ENCODE assay signal across 22 mouse cellular contexts in genomic region chr2:119864484-119864883, GRCm38 (mm10). TPM values are rescaled to one million over a fixed set of nuclear protein-coding genes. Genes with fewer than 3 reads are reported as not detected.
DNase-seq lines count a peak whose midpoint lies in the region; ATAC-seq and TF ChIP-seq lines count a peak whose summit lies in the region.
"Had no signal": no experiment of that assay in that cellular context is flagged by ENCODE, and none has a peak within 500 bp of the region (broad histone marks: within the 10 kb centered on the region; RNA-seq: fewer than 3 reads in every experiment).

No protein-coding gene starts in this region.

- no peak for DNase-seq in frontal cortex, postnatal 10 days (ENCODE audit: low spot score in 2 of 2)
- DNase-seq in layer of hippocampus, adult 2 months (ENCODE audit: low spot score in 2 of 2): peak in 1 of 2 experiments; percentile 51
- no peak for DNase-seq in layer of hippocampus, adult 9-10 months (ENCODE audit: low spot score)
- peak; percentile 12 to 68 for DNase-seq in left cerebral cortex, postnatal 25 days (ENCODE audit: low spot score in 2 of 2)
- DNase-seq in left cerebral cortex, postnatal 4 days: no peak
- peak; percentile 61 for DNase-seq in telencephalon, adult 2 months (ENCODE audit: low read depth, low spot score)
- DNase-seq: adrenal gland, adult 8-10 months; adrenal gland, postnatal 36 days; B cell, adult 2 months; cerebellum, adult 11-12 months; cerebellum, adult 9-10 months; cerebellum, postnatal 25 days; gastrocnemius, postnatal 36 days; heart, adult 11 months; heart, postnatal 10 days; heart, postnatal 4 days had no signal

- TF ChIP-seq CTCF in layer of hippocampus, adult 2 months (conservative IDR thresholded peaks at IDR 0.05): no peak

- H3K27ac ChIP-seq in layer of hippocampus, adult 2 months: peak overlapping the region; percentile 48; the same call in 1 of the 2 replicates
- H3K27ac ChIP-seq: embryonic facial prominence, embryonic 12.5 days; forebrain, embryonic 15.5 days; heart, embryonic 10.5 days; hindbrain, embryonic 12.5 days had no signal

- ATAC-seq in frontal cortex, adult (ENCODE audit: low TSS enrichment): peak; percentile 87
- ATAC-seq: CD4-positive, CD25-positive, alpha-beta regulatory T cell, adult 4 months; forebrain, embryonic 15.5 days had no signal

- no peak overlapping the region for H3K4me3 ChIP-seq in layer of hippocampus, adult 2 months
- H3K4me3 ChIP-seq: embryonic facial prominence, embryonic 12.5 days; forebrain, embryonic 15.5 days; heart, embryonic 10.5 days; hindbrain, embryonic 12.5 days had no signal

- intact Hi-C loops in left cerebral cortex, postnatal 25 days (cut with DNase I): no loop called here
- intact Hi-C loops in left cerebral cortex, postnatal 4 days (cut with DNase I): no loop called here

RNA-seq across cellular contexts. Expression of gene Mga, which starts 32.5 kb away (rescaled TPM):
- total RNA-seq in layer of hippocampus, adult 2 months (2021): 10 to 100 TPM; 66.6 to 72.7 TPM
- 10 to 100 TPM; 62.2 to 67.9 TPM for total RNA-seq in left cerebral cortex, postnatal 25 days (2021)
- total RNA-seq in left cerebral cortex, postnatal 4 days (2021): 10 to 100 TPM; 74.8 to 75.1 TPM

Comparison
In these comparisons a context has a peak if more than half of its experiments do, and no peak if none do; other contexts are left out.
1. DNase-seq: peak in left cerebral cortex, postnatal 25 days (2 of 2) and telencephalon, adult 2 months (single experiment); none in frontal cortex, postnatal 10 days (0 of 2), layer of hippocampus, adult 9-10 months (single experiment) and left cerebral cortex, postnatal 4 days (single experiment).